Mouse (Mus musculus) CH12.LX (cell line): ENCODE data around the gene Ccdc30. TPM values are rescaled to one million over a fixed set of nuclear protein-coding genes. Genes with fewer than 3 reads are reported as not detected.

ENCODE experiments used
- DNase-seq: peaks from one replicate; pipeline ENCODE4 v3.0.0-alpha.2; 2013; ENCODE audit errors: extremely low read depth
- H3K27ac ChIP-seq: 2 replicates; pipeline ENCODE4 v1.5.1; 2012; ENCODE audit warnings: low read depth, mild to moderate bottlenecking, control low read depth, moderate library complexity; ENCODE audit not compliant: insufficient read depth
- H3K27me3 ChIP-seq: replicated peaks from 2 replicates; pipeline ENCODE3; 2012; ENCODE audit warnings: inconsistent platforms
- H3K36me3 ChIP-seq, 2 experiments: replicated peaks in 1 of 2; 2 replicates each; pipeline versions ENCODE3 to v1.6.1; 2012; ENCODE audit warnings: inconsistent platforms in 1 of 2, low read length in 1 of 2, mild to moderate bottlenecking in 1 of 2, mixed read lengths in 1 of 2, moderate library complexity in 1 of 2; ENCODE audit not compliant: control insufficient read depth in 1 of 2, insufficient read depth in 1 of 2
- H3K4me1 ChIP-seq, 2 experiments: 2 replicates each; pipeline ENCODE4 v1.6.1; 2012; ENCODE audit warnings: inconsistent platforms in 1 of 2, moderate library complexity in 1 of 2; ENCODE audit not compliant: insufficient read depth in 2 of 2, control insufficient read depth in 1 of 2
- H3K4me2 ChIP-seq: 2 replicates; pipeline ENCODE4 v1.6.1; 2012; ENCODE audit warnings: low read depth, mild to moderate bottlenecking, control low read depth; ENCODE audit not compliant: poor library complexity, insufficient read depth, severe bottlenecking
- H3K4me3 ChIP-seq, 3 experiments: fragments of 150-350 bp in 1 of 3; sonication (generic) in 1 of 3; replicated peaks in 1 of 3; 2 replicates each; pipeline versions ENCODE3 to v1.5.1; 2011 to 2012; ENCODE audit warnings: low read depth in 2 of 3, low read length in 2 of 3, mild to moderate bottlenecking in 2 of 3, moderate library complexity in 2 of 3, control low read depth in 1 of 3, improper control_type of control experiment in 1 of 3, inconsistent platforms in 1 of 3, mixed read lengths in 1 of 3; ENCODE audit not compliant: poor library complexity in 1 of 3
- H3K79me2 ChIP-seq: replicated peaks from 2 replicates; pipeline ENCODE4 v1.6.1; 2012; ENCODE audit warnings: mild to moderate bottlenecking, moderate library complexity; ENCODE audit not compliant: control insufficient read depth, poor library complexity, insufficient read depth, severe bottlenecking; ENCODE audit errors: extremely low read depth
- H3K9ac ChIP-seq: 2 replicates; pipeline ENCODE4 v1.6.1; 2012; ENCODE audit warnings: low read depth, mild to moderate bottlenecking, control low read depth, moderate library complexity; ENCODE audit not compliant: insufficient read depth
- H3K9me3 ChIP-seq: replicated peaks from 2 replicates; pipeline ENCODE3; 2012; ENCODE audit warnings: low read length, inconsistent platforms, mixed read lengths
- CHD1 ChIP-seq: IDR thresholded peaks from 2 replicates; pipeline ENCODE4 v1.6.1; 2012; ENCODE audit warnings: low read depth, low read length, improper control_type of control experiment, inconsistent platforms
- CTCF ChIP-seq, 2 experiments: IDR thresholded peaks in 1 of 2; conservative IDR thresholded peaks in 1 of 2; 2 replicates each; pipeline ENCODE4 v1.5.1; 2011 to 2012; ENCODE audit warnings: low read depth in 2 of 2, low read length in 2 of 2, improper control_type of control experiment in 1 of 2, inconsistent platforms in 1 of 2, mild to moderate bottlenecking in 1 of 2, moderate library complexity in 1 of 2
- E2F4 ChIP-seq: IDR thresholded peaks from 2 replicates; pipeline ENCODE4 v1.6.1; 2011; ENCODE audit warnings: low read depth, low read length, improper control_type of control experiment; ENCODE audit not compliant: insufficient replicate concordance
- ELF1 ChIP-seq: IDR thresholded peaks from 2 replicates; pipeline ENCODE4 v1.6.1; 2014; ENCODE audit warnings: low read depth, mild to moderate bottlenecking, inconsistent platforms, low read length, improper control_type of control experiment
- EP300 ChIP-seq: IDR thresholded peaks from 2 replicates; pipeline ENCODE4 v1.6.1; 2011; ENCODE audit warnings: low read length, improper control_type of control experiment
- ETS1 ChIP-seq: conservative IDR thresholded peaks from 2 replicates; pipeline ENCODE4 v1.6.1; 2012; ENCODE audit warnings: low read depth, mild to moderate bottlenecking, inconsistent platforms, low read length, improper control_type of control experiment, moderate library complexity
- GABPA ChIP-seq: IDR thresholded peaks from 2 replicates; pipeline ENCODE4 v1.6.1; 2012; ENCODE audit warnings: low read depth, low read length, improper control_type of control experiment, inconsistent platforms; ENCODE audit not compliant: insufficient replicate concordance
- HCFC1 ChIP-seq: IDR thresholded peaks from 2 replicates; pipeline ENCODE4 v1.6.1; 2012; ENCODE audit warnings: low read depth, mild to moderate bottlenecking, inconsistent platforms, low read length, improper control_type of control experiment
- JUN ChIP-seq: IDR thresholded peaks from 2 replicates; pipeline ENCODE4 v1.6.1; 2011; ENCODE audit warnings: low read depth, mild to moderate bottlenecking, low read length, improper control_type of control experiment, moderate library complexity; ENCODE audit not compliant: insufficient read depth
- JUND ChIP-seq: conservative IDR thresholded peaks from 2 replicates; pipeline ENCODE4 v1.6.1; 2011; ENCODE audit warnings: low read depth, low read length, improper control_type of control experiment
- KAT2A ChIP-seq: IDR thresholded peaks from 2 replicates; pipeline ENCODE4 v1.6.1; 2012; ENCODE audit warnings: low read length, improper control_type of control experiment, inconsistent platforms; ENCODE audit not compliant: insufficient replicate concordance
- MAFK ChIP-seq: IDR thresholded peaks from 2 replicates; pipeline ENCODE4 v1.6.1; 2011; ENCODE audit warnings: low read length, improper control_type of control experiment; ENCODE audit not compliant: insufficient replicate concordance
- MAX ChIP-seq: IDR thresholded peaks from 2 replicates; pipeline ENCODE4 v1.6.1; 2011; ENCODE audit warnings: low read length, improper control_type of control experiment
- MAZ ChIP-seq: IDR thresholded peaks from 2 replicates; pipeline ENCODE4 v1.6.1; 2012; ENCODE audit warnings: low read depth, mild to moderate bottlenecking, inconsistent platforms, low read length, improper control_type of control experiment, moderate library complexity
- MXI1 ChIP-seq: IDR thresholded peaks from 2 replicates; pipeline ENCODE4 v1.6.1; 2011; ENCODE audit warnings: mild to moderate bottlenecking, low read depth, low read length, improper control_type of control experiment
- MYC ChIP-seq: IDR thresholded peaks from 2 replicates; pipeline ENCODE4 v1.6.1; 2011; ENCODE audit warnings: low read depth, mild to moderate bottlenecking, improper control_type of control experiment, low read length
- NRF1 ChIP-seq: IDR thresholded peaks from 2 replicates; pipeline ENCODE4 v1.6.1; 2014; ENCODE audit warnings: low read depth, mild to moderate bottlenecking, inconsistent platforms, low read length, improper control_type of control experiment, moderate library complexity
- RAD21 ChIP-seq: IDR thresholded peaks from 2 replicates; pipeline ENCODE4 v1.6.1; 2011; ENCODE audit warnings: low read depth, mild to moderate bottlenecking, low read length, improper control_type of control experiment, moderate library complexity
- RCOR1 ChIP-seq: conservative IDR thresholded peaks from 2 replicates; pipeline ENCODE4 v1.6.1; 2012; ENCODE audit warnings: low read depth, mild to moderate bottlenecking, inconsistent platforms, low read length, improper control_type of control experiment
- SIN3A ChIP-seq: IDR thresholded peaks from 2 replicates; pipeline ENCODE4 v1.6.1; 2012; ENCODE audit warnings: low read length, improper control_type of control experiment, inconsistent platforms
- SMC3 ChIP-seq: IDR thresholded peaks from 2 replicates; pipeline ENCODE4 v1.6.1; 2011; ENCODE audit warnings: low read depth, low read length, improper control_type of control experiment
- TBP ChIP-seq: conservative IDR thresholded peaks from 2 replicates; pipeline ENCODE4 v1.6.1; 2011; ENCODE audit warnings: low read depth, low read length, improper control_type of control experiment
- TCF12 ChIP-seq: IDR thresholded peaks from 2 replicates; pipeline ENCODE4 v1.6.1; 2014; ENCODE audit warnings: low read depth, mild to moderate bottlenecking, inconsistent platforms, low read length, improper control_type of control experiment
- ZC3H11A ChIP-seq: IDR thresholded peaks from 2 replicates; pipeline ENCODE4 v1.6.1; 2012; ENCODE audit warnings: low read depth, mild to moderate bottlenecking, inconsistent platforms, low read length, improper control_type of control experiment
- ZKSCAN1 ChIP-seq: IDR thresholded peaks from 2 replicates; pipeline ENCODE4 v1.6.1; 2012; ENCODE audit warnings: low read depth, inconsistent platforms, low read length, improper control_type of control experiment, borderline replicate concordance
- ZMIZ1 ChIP-seq: IDR thresholded peaks from 2 replicates; pipeline ENCODE4 v1.6.1; 2012; ENCODE audit warnings: low read depth, mild to moderate bottlenecking, inconsistent platforms, low read length, improper control_type of control experiment
- ZNF384 ChIP-seq: IDR thresholded peaks from 2 replicates; pipeline ENCODE4 v1.6.1; 2012; ENCODE audit warnings: low read depth, low read length, improper control_type of control experiment, inconsistent platforms
- dilution Hi-C: fragments of 300-500 bp; cut with MboI; formaldehyde crosslinking; loops from 2 replicates; pipeline ENCODE4 v1.14.3; 2020; ENCODE audit warnings: low sequenced_read_pairs; ENCODE audit not compliant: extremely low pct_unique_long_range_greater_than_20kb, extremely low pct_ligation_motif_present
- in situ Hi-C: fragments of 300-500 bp; cut with MboI; formaldehyde crosslinking; loops from 3 replicates; pipeline ENCODE4 v1.14.3; 2019; ENCODE audit warnings: low sequenced_read_pairs, low pct_ligation_motif_present, low pct_unique_long_range_greater_than_20kb, mixed read lengths
- polyA plus RNA-seq: library from polyadenylated mRNA; unstranded; fragments of >175 nt; gene quantifications from 2 replicates; pipeline ENCODE4 v1.2.1, GENCODE M21; 2012; ENCODE audit warnings: low read depth; ENCODE audit not compliant: insufficient read length
- total RNA-seq, 2 experiments: library from RNA; depleted of rRNA; stranded (reverse); fragments of 300-350 nt in 1 of 2; fragments of >200 nt in 1 of 2; gene quantifications; 2 replicates each; pipeline ENCODE4 v1.2.3; 2012 to 2014

Ccdc30 gene
- total and polyA plus RNA-seq, 3 experiments = 0.04 TPM; not detected in 2

DNA sequence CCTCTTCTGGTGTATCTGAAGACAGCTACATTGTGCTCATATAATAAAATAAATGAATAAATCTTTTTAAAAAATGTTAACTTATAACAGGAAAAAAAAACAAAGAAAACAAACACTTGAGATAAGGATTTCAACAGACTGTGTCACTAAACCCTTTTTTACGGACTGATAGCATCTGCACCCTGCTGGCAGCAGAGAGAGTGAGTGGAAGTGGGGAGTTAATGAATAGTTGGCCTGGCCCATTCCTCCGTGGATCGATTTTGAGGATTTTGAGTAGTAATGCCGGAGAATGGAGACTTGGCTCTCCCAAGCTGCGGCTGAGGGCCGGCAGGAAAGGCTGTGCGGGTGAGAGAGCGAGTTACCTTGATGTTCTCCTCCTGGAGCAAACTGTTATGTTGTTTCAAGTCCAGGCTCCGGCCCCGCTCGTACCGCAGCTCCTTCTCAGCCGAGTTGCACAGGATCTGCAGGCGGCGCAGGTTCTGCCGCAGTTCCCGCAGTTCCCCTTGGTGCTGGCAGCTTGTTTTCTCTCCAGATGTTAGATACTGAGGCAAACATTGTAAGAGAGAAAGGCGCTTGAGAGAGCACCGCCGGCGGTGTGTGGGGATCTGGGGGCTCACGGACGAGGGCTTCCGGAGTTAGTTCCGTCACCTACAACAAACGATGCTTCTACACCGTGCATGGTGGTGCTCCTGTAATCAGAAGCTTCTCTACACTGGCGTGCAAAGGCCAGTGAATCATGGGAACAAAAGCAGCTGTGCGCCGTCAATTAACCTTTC lies 55.9 kb downstream of the Ccdc30 start:
- in situ Hi-C loops = no loop called here

GRCm38 (mm10) chr4:119345508-119345907 lies 69.8 kb downstream of the Ccdc30 start:
- H3K9ac ChIP-seq = no peak overlapping the region
- TF ChIP-seq ZNF384 (no peak), MXI1 (no peak), ZMIZ1 (no peak), SIN3A (no peak), JUN (no peak), GABPA (no peak), KAT2A (no peak), ZC3H11A (no peak), HCFC1 (no peak), TBP (no peak), CHD1 (no peak), NRF1 (no peak), TCF12 (no peak), RCOR1 (no peak), EP300 (no peak), ETS1 (no peak), SMC3 (no peak), ZKSCAN1 (no peak), ELF1 (no peak)
- dilution Hi-C loops = no loop called here

More for the DNA sequence above, 55.9 kb downstream of the Ccdc30 start:
- H3K27ac ChIP-seq = no peak overlapping the region
- no peak overlapping the region for H3K4me2 ChIP-seq
- H3K9ac ChIP-seq = no peak overlapping the region
- no peak overlapping the region for H3K4me3 ChIP-seq
- dilution Hi-C loops = no loop called here
- no peaks in the 10 kb centered on the region for H3K79me2 ChIP-seq
- no peak for DNase-seq
- no peaks in the 10 kb centered on the region for H3K9me3 ChIP-seq
- H3K4me1 ChIP-seq = no peaks in the 10 kb centered on the region; a peak in 1 of 4 replicates
- TF ChIP-seq MAZ (no peak), MYC (no peak), E2F4 (no peak), TCF12 (no peak), HCFC1 (no peak), TBP (no peak), MAX (no peak), JUN (no peak), JUND (no peak), CTCF (conservative IDR thresholded peaks at IDR 0.05 in 1 of 2, IDR thresholded peaks at IDR 0.05 in 1 of 2; ENCODE audit: low read depth in 2 of 2, low read length in 2 of 2) (no peak), RAD21 (no peak), GABPA (no peak), NRF1 (no peak), SMC3 (no peak), MAFK (no peak)
- no peaks in the 10 kb centered on the region for H3K27me3 ChIP-seq
- no peaks in the 10 kb centered on the region for H3K36me3 ChIP-seq

More at GRCm38 (mm10) chr4:119345508-119345907, 69.8 kb downstream of the Ccdc30 start:
- no peaks in the 10 kb centered on the region for H3K36me3 ChIP-seq
- H3K79me2 ChIP-seq = no peaks in the 10 kb centered on the region
- in situ Hi-C loops = no loop called here
- H3K27ac ChIP-seq = no peak overlapping the region
- H3K4me1 ChIP-seq = no peaks in the 10 kb centered on the region; a peak in 1 of 4 replicates
- no peak overlapping the region for H3K4me3 ChIP-seq
- no peak for DNase-seq
- H3K9me3 ChIP-seq = no peaks in the 10 kb centered on the region
- H3K27me3 ChIP-seq = no peaks in the 10 kb centered on the region
- no peak overlapping the region for H3K4me2 ChIP-seq
